Mouse (Mus musculus): ENCODE measurements around the gene Gdf3.

DNA sequence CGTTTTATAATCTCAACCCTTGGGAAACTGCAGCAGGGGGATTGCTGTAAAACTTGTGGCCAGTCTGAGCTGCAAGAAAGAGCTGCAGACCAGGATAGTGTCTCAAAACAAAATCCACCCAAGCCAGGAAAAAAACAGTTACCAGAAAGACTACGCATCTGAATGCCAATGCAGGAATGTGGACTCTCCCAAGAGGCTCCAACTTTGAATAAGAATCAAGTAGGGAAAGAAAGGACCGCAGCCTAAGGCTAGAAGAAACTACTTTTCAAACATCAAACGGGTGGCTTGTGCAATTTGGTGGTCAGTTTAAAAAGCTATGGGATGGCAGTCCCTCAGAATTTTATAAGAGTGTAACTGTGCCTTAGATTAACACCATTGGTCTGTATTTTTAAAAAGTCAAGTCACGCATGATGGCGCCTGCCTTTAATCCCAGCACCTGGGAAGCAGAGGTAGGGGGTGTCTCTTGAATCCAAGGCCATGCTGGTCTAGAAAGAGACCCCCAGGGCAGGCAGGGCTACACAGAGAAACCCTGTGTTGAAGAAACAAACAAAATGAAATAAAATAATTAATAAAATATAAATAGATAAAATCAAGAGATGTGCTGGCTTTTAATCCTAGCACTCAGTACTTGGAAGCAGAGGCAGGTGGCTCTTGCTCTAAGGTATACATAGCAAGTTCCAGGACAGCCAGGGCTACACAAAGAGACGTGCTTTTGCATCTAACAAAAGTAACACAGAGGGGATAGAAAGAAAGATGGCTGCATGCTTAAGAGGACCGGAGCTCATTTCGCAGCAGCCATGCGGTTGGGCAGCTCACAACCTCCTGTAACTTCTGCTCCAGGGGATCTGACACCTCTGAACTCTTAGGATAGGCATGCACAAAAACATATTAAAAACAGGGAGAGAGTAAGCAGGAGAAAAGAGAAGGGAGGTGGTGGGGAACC, 1.2 kb downstream of the Gdf3 start:
- TF ChIP-seq CTCF (IDR thresholded peaks at IDR 0.05), result no peak
- no peak for TF ChIP-seq EP300 (IDR thresholded peaks at IDR 0.05)
